Mouse (Mus musculus) testis, adult 2 months (tissue): ENCODE data around the gene Rabgef1.

Experiments
- CTCF ChIP-seq: fragments of 200-500 bp; IDR thresholded peaks from 2 replicates; pipeline ENCODE4 v1.5.1; 2012; ENCODE audit warnings: low read depth, mild to moderate bottlenecking, inconsistent platforms, low read length, moderate library complexity; ENCODE audit not compliant: control insufficient read depth, insufficient read depth, insufficient replicate concordance
- POLR2A ChIP-seq: fragments of 200-500 bp; IDR thresholded peaks from 2 replicates; pipeline ENCODE4 v1.6.1; 2012; ENCODE audit warnings: low read depth, mild to moderate bottlenecking, inconsistent platforms, low read length, moderate library complexity; ENCODE audit not compliant: control insufficient read depth

GRCm38 (mm10) chr5:130247823-130248222 lies 76.2 kb downstream of the Rabgef1 start:
- TF ChIP-seq CTCF = no peak
- TF ChIP-seq POLR2A = no peak
